Mouse (Mus musculus) kidney, embryonic 16.5 days (tissue): ENCODE results near the gene Foxn3. TPM values are rescaled to one million over a fixed set of nuclear protein-coding genes. Genes with fewer than 3 reads are reported as not detected.

Experiments used
- ATAC-seq: fragments of 200-750 bp; cut with Nextera tagmentation; 2 replicates; pipeline ENCODE4 v1.8.0; 2017; ENCODE audit warnings: moderate TSS enrichment; ENCODE audit not compliant: low FRiP score, low TSS enrichment
- H3K27ac ChIP-seq: fragments of 300-500 bp; sonication (generic); 2 replicates; pipeline ENCODE4 v1.5.1; 2014; ENCODE audit warnings: low read length
- H3K27me3 ChIP-seq: fragments of 300-500 bp; sonication (generic); 2 replicates; pipeline ENCODE4 v1.6.1; 2014; ENCODE audit warnings: low read length, control low read depth, mixed read lengths; ENCODE audit not compliant: insufficient read depth
- H3K36me3 ChIP-seq: fragments of 300-500 bp; sonication (generic); 2 replicates; pipeline ENCODE4 v1.6.1; 2014; ENCODE audit warnings: low read length, control low read depth, mixed read lengths; ENCODE audit not compliant: insufficient read depth
- H3K4me1 ChIP-seq: fragments of 300-500 bp; sonication (generic); 2 replicates; pipeline ENCODE4 v1.6.1; 2014; ENCODE audit warnings: low read length, control low read depth, mixed read lengths; ENCODE audit not compliant: insufficient read depth
- H3K4me2 ChIP-seq: fragments of 300-500 bp; sonication (generic); replicated peaks from 2 replicates; pipeline ENCODE4 v1.6.1; 2014; ENCODE audit warnings: low read depth, low read length
- H3K4me3 ChIP-seq: fragments of 300-500 bp; sonication (generic); 2 replicates; pipeline ENCODE4 v1.5.1; 2014; ENCODE audit warnings: mild to moderate bottlenecking, low read length
- H3K9ac ChIP-seq: fragments of 300-500 bp; sonication (generic); replicated peaks from 2 replicates; pipeline ENCODE4 v1.6.1; 2014; ENCODE audit warnings: low read length
- H3K9me3 ChIP-seq: fragments of 300-500 bp; sonication (generic); 2 replicates; pipeline ENCODE4 v1.6.1; 2016; ENCODE audit warnings: low read length, control low read depth
- WGBS: fragments of 180-500 bp; shearing (Covaris S2); extraction: QIAGEN DNeasy Blood & Tissue Kit; methylation state at CpG from one replicate; pipeline ENCODE4 v1.1.7; 2014; 5-methylcytosine and 5-hydroxymethylcytosine counted together
- polyA plus RNA-seq: library from polyadenylated mRNA; unstranded; fragments of >200 nt; fragmentation: Nextera tagmentation; extraction: Ambion mirVana; gene quantifications from 2 replicates; pipeline ENCODE4 v1.2.1, GENCODE M21; 2015

Foxn3 gene
- polyA plus RNA-seq, 1 experiment from 2014 or later: 54.0 TPM

- no peaks in the 10 kb centered on the region for H3K4me1 ChIP-seq
- H3K9ac ChIP-seq: no peak overlapping the region
- no peak overlapping the region for H3K4me3 ChIP-seq
- WGBS: 75% methylated on average over 3 of the region's 3 CpGs
- no peaks in the 10 kb centered on the region for H3K9me3 ChIP-seq
- H3K27me3 ChIP-seq: no peaks in the 10 kb centered on the region
- no peak overlapping the region for H3K27ac ChIP-seq
- no peaks in the 10 kb centered on the region for H3K36me3 ChIP-seq
- no peak for ATAC-seq
- H3K4me2 ChIP-seq: no peak overlapping the region
Measured at GRCm38 (mm10) chr12:99440022-99440421, 123.4 kb downstream of the Foxn3 start.

- Histone ChIP-seq H3K4me2 (no peak overlapping the region), H3K9ac (no peak overlapping the region), H3K4me1 (no peaks in the 10 kb centered on the region), H3K27me3 (no peaks in the 10 kb centered on the region), H3K36me3 (no peaks in the 10 kb centered on the region), H3K9me3 (no peaks in the 10 kb centered on the region), H3K4me3 (no peak overlapping the region), H3K27ac (no peak overlapping the region)
- ATAC-seq: no peak
- 95% methylated on average over 4 of the region's 4 CpGs for WGBS
Measured at GRCm38 (mm10) chr12:99435189-99435588, 128.2 kb downstream of the Foxn3 start.

GRCm38 (mm10) chr12:99433402-99433801 is 130.0 kb downstream of the Foxn3 start:
- no peak overlapping the region for H3K4me2 ChIP-seq
- H3K9me3 ChIP-seq: no peaks in the 10 kb centered on the region
- WGBS: 94% methylated on average over 5 of the region's 5 CpGs
- H3K27me3 ChIP-seq: no peaks in the 10 kb centered on the region
- H3K4me1 ChIP-seq: no peaks in the 10 kb centered on the region
- ATAC-seq: no peak
- H3K27ac ChIP-seq: no peak overlapping the region
- H3K4me3 ChIP-seq: no peak overlapping the region
- H3K36me3 ChIP-seq: no peaks in the 10 kb centered on the region
- H3K9ac ChIP-seq: no peak overlapping the region

GRCm38 (mm10) chr12:99431541-99431940 is 131.8 kb downstream of the Foxn3 start:
- 78% methylated on average over 6 of the region's 6 CpGs for WGBS
- Histone ChIP-seq H3K27ac (no peak overlapping the region), H3K9me3 (no peaks in the 10 kb centered on the region), H3K4me2 (no peak overlapping the region), H3K4me3 (no peak overlapping the region), H3K4me1 (no peaks in the 10 kb centered on the region), H3K36me3 (no peaks in the 10 kb centered on the region), H3K9ac (no peak overlapping the region), H3K27me3 (no peaks in the 10 kb centered on the region)
- ATAC-seq: no peak

GRCm38 (mm10) chr12:99430992-99431391 is 132.4 kb downstream of the Foxn3 start:
- no peaks in the 10 kb centered on the region for H3K9me3 ChIP-seq
- H3K9ac ChIP-seq: no peak overlapping the region
- no peak overlapping the region for H3K27ac ChIP-seq
- 95% methylated on average over 3 of the region's 3 CpGs for WGBS
- no peaks in the 10 kb centered on the region for H3K4me1 ChIP-seq
- no peak overlapping the region for H3K4me3 ChIP-seq
- H3K4me2 ChIP-seq: no peak overlapping the region
- ATAC-seq: no peak
- no peaks in the 10 kb centered on the region for H3K27me3 ChIP-seq
- H3K36me3 ChIP-seq: no peaks in the 10 kb centered on the region

GRCm38 (mm10) chr12:99429101-99429500 is 134.3 kb downstream of the Foxn3 start:
- ATAC-seq: no peak
- Histone ChIP-seq H3K4me2 (no peak overlapping the region), H3K4me3 (no peak overlapping the region), H3K9ac (no peak overlapping the region), H3K27me3 (no peaks in the 10 kb centered on the region), H3K36me3 (no peaks in the 10 kb centered on the region), H3K9me3 (no peaks in the 10 kb centered on the region), H3K4me1 (no peaks in the 10 kb centered on the region), H3K27ac (no peak overlapping the region)
- 96% methylated on average over 3 of the region's 3 CpGs for WGBS

GRCm38 (mm10) chr12:99426207-99426916 is 137.0 kb downstream of the Foxn3 start:
- ATAC-seq: peak; percentile 23; the same call in 1 of the 2 replicates
- no peak overlapping the region for H3K4me2 ChIP-seq
- H3K27ac ChIP-seq: no peak overlapping the region
- H3K4me1 ChIP-seq: no peaks in the 10 kb centered on the region
- no peak overlapping the region for H3K4me3 ChIP-seq
- 79% methylated on average over 14 of the region's 14 CpGs for WGBS
- H3K9ac ChIP-seq: no peak overlapping the region
- no peaks in the 10 kb centered on the region for H3K9me3 ChIP-seq
- no peaks in the 10 kb centered on the region for H3K27me3 ChIP-seq
- H3K36me3 ChIP-seq: no peaks in the 10 kb centered on the region

GRCm38 (mm10) chr12:99419396-99419760 is 144.0 kb downstream of the Foxn3 start:
- Histone ChIP-seq H3K9me3 (no peaks in the 10 kb centered on the region), H3K9ac (no peak overlapping the region), H3K4me2 (no peak overlapping the region), H3K4me3 (no peak overlapping the region), H3K36me3 (no peaks in the 10 kb centered on the region), H3K4me1 (no peaks in the 10 kb centered on the region), H3K27me3 (no peaks in the 10 kb centered on the region), H3K27ac (no peak overlapping the region)
- WGBS: 86% methylated on average over 2 of the region's 2 CpGs
- no peak for ATAC-seq

GRCm38 (mm10) chr12:99418476-99419395 is 144.6 kb downstream of the Foxn3 start:
- no peaks in the 10 kb centered on the region for H3K27me3 ChIP-seq
- WGBS: 67% methylated on average over 7 of the region's 7 CpGs
- H3K4me1 ChIP-seq: no peaks in the 10 kb centered on the region
- no peak for ATAC-seq
- H3K9ac ChIP-seq: no peak overlapping the region
- H3K9me3 ChIP-seq: no peaks in the 10 kb centered on the region
- H3K4me2 ChIP-seq: no peak overlapping the region
- no peaks in the 10 kb centered on the region for H3K36me3 ChIP-seq
- no peak overlapping the region for H3K4me3 ChIP-seq
- H3K27ac ChIP-seq: no peak overlapping the region

- Histone ChIP-seq H3K4me1 (no peaks in the 10 kb centered on the region), H3K27me3 (no peaks in the 10 kb centered on the region), H3K4me3 (no peak overlapping the region), H3K4me2 (no peak overlapping the region), H3K27ac (no peak overlapping the region), H3K36me3 (no peaks in the 10 kb centered on the region), H3K9ac (no peak overlapping the region), H3K9me3 (no peaks in the 10 kb centered on the region)
- 66% methylated on average over 9 of the region's 9 CpGs for WGBS
- no peak for ATAC-seq
Measured at GRCm38 (mm10) chr12:99417885-99418284, 145.5 kb downstream of the Foxn3 start.
